Mouse (Mus musculus) midbrain, embryonic 10.5 days (tissue): ENCODE measurements around the gene Cysltr2. TPM values are rescaled to one million over a fixed set of nuclear protein-coding genes. Genes with fewer than 3 reads are reported as not detected.

ENCODE experiments used
- DNase-seq: peaks from one replicate; pipeline ENCODE4 v3.0.0-alpha.2; 2017; ENCODE audit warnings: low spot score
- H3K27ac ChIP-seq: fragments of 300-500 bp; sonication (generic); replicated peaks from 2 replicates; pipeline ENCODE4 v1.5.1; 2016; ENCODE audit warnings: mild to moderate bottlenecking
- H3K27me3 ChIP-seq: fragments of 300-500 bp; sonication (generic); 2 replicates; pipeline ENCODE4 v1.6.1; 2016; ENCODE audit warnings: low read depth, mild to moderate bottlenecking; ENCODE audit not compliant: poor library complexity, severe bottlenecking
- H3K36me3 ChIP-seq: fragments of 300-500 bp; sonication (generic); 2 replicates; pipeline ENCODE4 v1.6.1; 2016; ENCODE audit warnings: mild to moderate bottlenecking, moderate library complexity
- H3K4me1 ChIP-seq: fragments of 300-500 bp; sonication (generic); 2 replicates; pipeline ENCODE4 v1.6.1; 2016
- H3K4me3 ChIP-seq: fragments of 300-500 bp; sonication (generic); 2 replicates; pipeline ENCODE4 v1.5.1; 2016; ENCODE audit warnings: mild to moderate bottlenecking, moderate library complexity
- H3K9me3 ChIP-seq: fragments of 300-500 bp; sonication (generic); replicated peaks from 2 replicates; pipeline ENCODE4 v1.6.1; 2016; ENCODE audit warnings: mild to moderate bottlenecking
- whole genome bisulfite sequencing: fragments of 180-500 bp; shearing (Covaris S2); methylation state at CpG from one replicate; pipeline ENCODE4 v1.1.7; 2016; 5-methylcytosine and 5-hydroxymethylcytosine counted together
- polyA plus RNA-seq: library from polyadenylated mRNA; unstranded; fragments of >200 nt; fragmentation: Nextera tagmentation; extraction: Ambion mirVana; gene quantifications from 2 replicates; pipeline ENCODE4 v1.2.1, GENCODE M21; 2016

The Cysltr2 gene
- polyA plus RNA-seq, 1 experiment from 2014 or later: not detected

DNA sequence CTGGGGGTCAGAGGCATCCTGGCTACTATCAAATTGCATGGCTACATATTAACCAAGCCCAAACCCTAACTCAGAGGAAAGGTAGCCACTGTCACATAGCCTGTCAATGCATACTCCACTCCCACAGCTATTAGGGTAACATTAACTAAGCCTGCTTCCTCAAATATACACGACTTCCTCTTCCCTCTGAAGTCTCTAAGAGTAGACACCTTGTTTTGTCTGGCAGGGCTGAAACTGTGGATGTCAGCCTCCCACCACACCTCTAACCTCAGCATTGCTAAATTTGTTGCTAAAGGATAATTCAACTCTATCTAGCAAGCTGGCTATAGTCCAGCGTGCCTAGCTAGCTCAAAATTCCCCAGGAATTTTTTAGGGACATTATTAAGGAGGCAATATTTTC, 7.2 kb downstream of the Cysltr2 start:
- DNase-seq: no peak
- no peak overlapping the region for H3K27ac ChIP-seq
- no peak overlapping the region for H3K4me3 ChIP-seq
- H3K9me3 ChIP-seq: no peaks in the 10 kb centered on the region
- no peaks in the 10 kb centered on the region for H3K4me1 ChIP-seq
- no peaks in the 10 kb centered on the region for H3K27me3 ChIP-seq
- WGBS: 83% methylated on average over 2 of the region's 2 CpGs
- H3K36me3 ChIP-seq: no peaks in the 10 kb centered on the region

DNA sequence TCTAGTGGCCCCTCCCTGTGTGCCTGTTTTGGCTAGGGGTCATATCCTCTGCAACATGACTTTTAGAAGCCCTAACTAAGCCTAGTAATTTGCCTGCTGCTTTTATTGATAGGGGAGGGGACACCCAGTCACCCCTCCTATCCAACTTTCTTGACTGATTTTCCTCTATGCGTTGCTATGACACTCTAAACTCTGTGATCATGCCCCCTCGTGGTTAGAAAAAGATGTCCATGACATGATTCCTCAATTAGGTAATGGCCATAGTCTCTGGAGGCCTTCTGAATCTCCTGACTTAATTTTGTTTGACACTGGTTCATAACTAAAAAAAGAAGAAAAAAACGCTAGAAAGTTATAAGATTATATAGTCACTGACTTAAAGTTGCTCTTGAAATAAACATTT, 15.6 kb downstream of the Cysltr2 start:
- Histone ChIP-seq H3K4me3 (no peak overlapping the region), H3K4me1 (no peaks in the 10 kb centered on the region), H3K27ac (no peak overlapping the region), H3K36me3 (no peaks in the 10 kb centered on the region), H3K9me3 (no peaks in the 10 kb centered on the region), H3K27me3 (no peaks in the 10 kb centered on the region)
- DNase-seq: no peak
- WGBS: 47% methylated on average over 3 of the region's 3 CpGs

DNA sequence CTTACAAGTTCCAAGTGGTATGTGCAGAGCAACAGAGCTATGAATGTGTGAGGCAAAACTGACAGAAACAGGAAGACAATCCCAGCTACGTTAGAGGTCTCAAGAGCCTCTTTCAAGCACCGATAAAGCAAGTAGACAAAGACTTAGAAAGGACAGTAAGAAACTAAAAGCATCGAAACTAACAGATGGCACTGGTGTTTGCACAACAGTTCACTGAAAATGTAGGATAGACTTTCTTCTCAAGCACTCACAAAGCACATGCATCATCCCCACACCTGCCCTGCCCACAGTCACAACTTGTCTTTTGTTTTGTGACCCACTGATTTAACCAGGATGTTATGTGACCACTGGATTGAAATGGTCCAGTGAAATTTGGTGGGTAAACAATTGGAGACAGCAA, 17.7 kb downstream of the Cysltr2 start:
- WGBS: 92% methylated on average over 3 of the region's 3 CpGs

DNA sequence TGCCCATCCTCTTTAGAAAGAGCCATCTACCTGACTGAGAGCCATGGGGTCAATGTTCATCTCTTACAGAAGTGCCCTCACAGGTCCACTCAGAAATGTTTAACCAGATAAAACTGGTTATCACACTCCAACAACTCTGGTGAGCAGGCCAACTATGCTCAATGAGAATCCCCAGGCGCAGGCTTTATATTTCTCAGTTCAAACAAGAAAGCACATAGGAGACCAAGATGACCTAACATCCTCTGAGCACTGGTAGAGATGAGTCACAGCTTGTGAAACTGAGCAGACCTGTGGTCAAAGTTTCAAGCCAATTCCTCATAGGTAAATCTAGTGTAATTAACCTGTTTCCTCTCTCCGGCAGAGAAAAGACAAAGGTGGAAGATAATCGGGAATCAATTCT, 31.6 kb downstream of the Cysltr2 start:
- no peak for DNase-seq
- H3K9me3 ChIP-seq: no peaks in the 10 kb centered on the region
- H3K4me1 ChIP-seq: no peaks in the 10 kb centered on the region
- H3K27ac ChIP-seq: no peak overlapping the region
- no peaks in the 10 kb centered on the region for H3K27me3 ChIP-seq
- no peaks in the 10 kb centered on the region for H3K36me3 ChIP-seq
- no peak overlapping the region for H3K4me3 ChIP-seq
- WGBS: 94% methylated on average over 3 of the region's 3 CpGs

More for the DNA sequence above, 17.7 kb downstream of the Cysltr2 start:
- no peak overlapping the region for H3K4me3 ChIP-seq
- no peak for DNase-seq
- no peak overlapping the region for H3K27ac ChIP-seq
- no peaks in the 10 kb centered on the region for H3K36me3 ChIP-seq
- H3K27me3 ChIP-seq: no peaks in the 10 kb centered on the region
- H3K9me3 ChIP-seq: no peaks in the 10 kb centered on the region
- H3K4me1 ChIP-seq: no peaks in the 10 kb centered on the region

DNA sequence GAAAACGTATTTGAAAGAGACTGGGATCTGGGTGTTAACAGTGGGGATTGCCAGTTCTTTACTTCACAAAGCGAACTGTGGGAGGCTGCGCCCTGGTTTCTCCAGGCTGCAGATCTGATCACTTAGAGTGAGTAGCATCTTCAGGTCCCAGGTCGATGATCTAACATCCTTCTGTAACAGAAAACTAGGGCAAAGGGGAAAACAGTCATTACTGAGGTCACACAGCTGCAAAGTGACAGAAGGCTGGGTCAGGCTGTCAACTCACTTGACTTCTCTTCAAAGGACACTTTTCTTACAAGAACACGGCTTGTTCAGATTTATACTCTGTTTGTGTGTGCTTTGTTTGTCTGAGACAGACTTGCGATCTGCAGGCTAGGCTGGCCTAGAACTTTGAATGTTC, 33.5 kb downstream of the Cysltr2 start:
- WGBS: 83% methylated on average over 6 of the region's 6 CpGs
- Histone ChIP-seq H3K4me3 (no peak overlapping the region), H3K9me3 (no peaks in the 10 kb centered on the region), H3K27ac (no peak overlapping the region), H3K27me3 (no peaks in the 10 kb centered on the region), H3K4me1 (no peaks in the 10 kb centered on the region), H3K36me3 (no peaks in the 10 kb centered on the region)
- no peak for DNase-seq

DNA sequence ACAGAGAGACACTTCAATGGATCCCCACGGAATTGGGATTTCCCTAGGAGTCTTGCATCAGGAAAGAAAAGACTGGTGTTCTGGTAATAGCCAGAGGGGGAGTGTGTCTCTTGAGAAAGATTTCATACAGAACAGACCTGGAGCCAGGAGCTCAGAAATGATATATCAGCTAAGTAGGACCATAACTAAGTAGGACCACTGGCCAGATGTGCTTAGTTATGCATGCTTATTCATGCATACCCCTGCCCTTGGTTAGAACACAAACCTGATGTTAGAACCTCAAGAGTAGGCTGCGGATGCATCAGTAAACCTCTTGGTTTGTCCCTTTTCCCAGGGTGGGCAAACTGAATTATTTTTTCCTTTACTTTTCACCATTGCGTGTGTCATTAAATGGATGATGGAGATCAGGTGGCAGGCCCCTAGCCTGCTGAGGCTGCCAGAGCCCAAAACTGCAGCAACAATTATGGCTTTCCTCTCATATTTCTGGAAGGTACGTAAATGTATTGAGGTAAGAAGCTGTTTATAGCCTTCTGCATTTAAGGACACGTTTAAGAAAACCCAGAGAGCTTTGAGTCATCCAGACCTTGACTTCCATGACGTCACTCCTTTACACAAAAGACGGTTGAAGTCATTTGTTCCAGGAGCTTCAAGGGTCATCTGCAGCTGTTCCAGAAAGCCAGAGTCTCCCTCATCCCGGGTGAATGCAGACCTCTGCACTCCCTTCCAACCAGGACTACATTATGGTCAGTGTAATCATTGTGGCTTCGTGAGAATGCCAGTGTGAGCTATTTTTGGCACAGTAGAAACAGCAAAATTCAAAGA, 35.0 kb downstream of the Cysltr2 start:
- WGBS: 74% methylated on average over 9 of the region's 9 CpGs
- Histone ChIP-seq H3K4me1 (no peaks in the 10 kb centered on the region), H3K4me3 (no peak overlapping the region), H3K27me3 (no peaks in the 10 kb centered on the region), H3K27ac (no peak overlapping the region), H3K36me3 (no peaks in the 10 kb centered on the region), H3K9me3 (no peaks in the 10 kb centered on the region)
- no peak for DNase-seq

DNA sequence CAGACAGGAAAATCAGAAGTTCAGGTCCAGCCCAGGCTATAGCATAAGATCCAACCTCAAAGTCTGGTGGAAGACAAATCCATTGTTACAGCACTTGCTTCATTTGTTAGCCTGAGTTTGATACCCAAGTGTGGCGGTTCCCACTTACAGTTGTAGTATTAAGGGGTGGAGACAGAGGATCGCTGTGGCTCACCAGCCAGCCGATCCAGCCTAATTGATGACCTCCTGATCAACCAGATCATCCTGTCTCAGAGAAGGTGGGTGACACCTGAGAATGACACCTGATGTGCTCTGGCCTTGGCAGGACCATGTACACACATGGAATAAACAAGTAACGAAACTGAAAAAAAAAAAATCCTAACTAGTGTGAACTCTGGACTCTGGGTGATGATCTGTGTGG, 47.1 kb downstream of the Cysltr2 start:
- WGBS: 92% methylated on average over 4 of the region's 4 CpGs
- peaks cover 30% of the 10 kb centered on the region for H3K4me1 ChIP-seq

DNA sequence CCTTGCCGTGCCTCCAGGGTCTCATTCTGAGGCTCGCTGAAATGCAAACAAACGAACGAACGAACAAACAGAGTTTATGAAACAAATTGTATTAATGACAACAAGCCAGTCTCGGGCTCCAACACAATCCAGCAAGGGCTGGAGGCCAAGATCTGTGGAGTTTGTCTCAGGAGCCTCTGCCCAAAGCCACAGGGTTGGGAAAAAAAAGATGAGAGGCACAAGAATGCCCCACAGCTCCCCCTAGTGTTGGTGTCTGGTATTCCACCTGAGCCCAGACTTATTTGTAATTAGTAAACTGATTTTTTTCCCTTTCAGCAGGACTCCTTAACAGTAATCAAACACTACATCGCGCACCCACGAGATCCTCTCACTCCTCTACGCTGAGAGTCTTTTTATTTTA, 48.6 kb downstream of the Cysltr2 start:
- Histone ChIP-seq H3K36me3 (no peaks in the 10 kb centered on the region), H3K4me1 (peaks cover 34% of the 10 kb centered on the region), H3K27me3 (peaks cover 7% of the 10 kb centered on the region; the same call in 1 of the 2 replicates), H3K27ac (no peak overlapping the region), H3K9me3 (no peaks in the 10 kb centered on the region), H3K4me3 (no peak overlapping the region)
- peak; percentile 73 for DNase-seq
- 57% methylated on average over 10 of the region's 10 CpGs for WGBS

More for the DNA sequence above, 47.1 kb downstream of the Cysltr2 start:
- Histone ChIP-seq H3K36me3 (no peaks in the 10 kb centered on the region), H3K27ac (no peak overlapping the region), H3K4me3 (no peak overlapping the region), H3K27me3 (no peaks in the 10 kb centered on the region), H3K9me3 (no peaks in the 10 kb centered on the region)
- DNase-seq: no peak

DNA sequence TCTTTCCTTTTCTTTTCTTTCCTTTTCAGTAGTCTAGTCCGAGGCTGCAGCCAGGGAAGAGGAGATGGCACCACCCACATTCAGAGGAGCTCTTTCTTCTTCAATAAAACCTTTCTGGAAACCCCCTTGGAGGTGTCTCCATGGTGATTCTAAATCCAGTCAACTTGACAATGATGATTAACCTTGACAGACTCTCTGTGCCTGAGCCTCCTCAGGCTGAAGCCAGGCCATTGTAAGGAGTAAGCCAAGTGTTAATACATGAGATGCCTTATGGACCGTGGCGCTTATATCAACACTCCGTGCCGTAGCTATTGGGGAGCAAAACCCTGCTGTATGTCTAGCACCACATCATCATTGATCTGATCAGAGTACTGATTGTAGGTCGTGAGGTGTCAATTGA, 50.8 kb downstream of the Cysltr2 start:
- 48% methylated on average over 6 of the region's 6 CpGs for WGBS
- Histone ChIP-seq H3K4me3 (no peak overlapping the region), H3K4me1 (peaks cover 34% of the 10 kb centered on the region), H3K27ac (no peak overlapping the region), H3K9me3 (no peaks in the 10 kb centered on the region), H3K27me3 (peaks cover 7% of the 10 kb centered on the region; the same call in 1 of the 2 replicates), H3K36me3 (no peaks in the 10 kb centered on the region)
- DNase-seq: peak; percentile 40

DNA sequence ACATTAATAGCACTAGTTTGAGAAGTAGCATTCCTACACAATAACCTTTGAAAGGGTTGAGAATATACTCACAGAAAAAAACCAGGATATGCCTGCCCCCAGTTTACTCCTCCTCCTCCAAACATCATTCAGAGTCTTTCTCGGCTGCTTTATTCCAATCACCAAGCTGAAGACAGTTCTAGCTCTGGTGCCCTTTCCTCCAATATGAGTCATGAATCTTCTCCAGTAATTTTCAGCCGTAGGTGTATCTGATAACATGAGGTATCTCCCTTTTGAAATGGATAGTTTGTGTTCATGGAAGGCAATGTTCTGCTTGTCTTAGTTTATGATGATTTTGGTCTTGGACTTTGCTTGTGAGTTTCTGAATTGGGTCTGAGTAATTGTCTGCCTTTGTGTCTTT, 62.9 kb downstream of the Cysltr2 start:
- Histone ChIP-seq H3K36me3 (no peaks in the 10 kb centered on the region), H3K27me3 (no peaks in the 10 kb centered on the region), H3K4me3 (no peak overlapping the region), H3K4me1 (peaks cover 3% of the 10 kb centered on the region; the same call in 1 of the 2 replicates), H3K27ac (no peak overlapping the region), H3K9me3 (no peaks in the 10 kb centered on the region)
- DNase-seq: no peak
- WGBS: 91% methylated on average over 2 of the region's 2 CpGs

DNA sequence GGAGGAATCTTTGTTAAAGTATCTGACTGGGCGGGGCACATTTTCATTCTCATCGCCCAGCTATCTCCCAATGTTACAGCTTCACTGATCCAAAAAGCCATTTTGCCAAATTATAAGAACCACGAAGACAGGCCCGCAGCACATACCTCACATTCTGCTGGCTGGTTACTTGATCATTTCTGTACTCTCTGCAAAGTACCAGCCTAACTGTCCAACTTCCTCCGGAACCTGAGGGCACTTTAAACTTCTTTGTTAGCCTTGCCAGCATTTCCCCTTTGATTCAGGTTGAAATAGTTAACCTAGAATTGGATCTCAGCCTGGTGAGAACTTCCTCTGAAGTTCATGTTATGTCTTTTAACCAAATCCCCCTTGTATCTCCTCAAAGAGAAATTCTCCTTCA, 63.8 kb downstream of the Cysltr2 start:
- Histone ChIP-seq H3K4me1 (peaks cover 3% of the 10 kb centered on the region; the same call in 1 of the 2 replicates), H3K27me3 (no peaks in the 10 kb centered on the region), H3K9me3 (no peaks in the 10 kb centered on the region), H3K36me3 (no peaks in the 10 kb centered on the region), H3K27ac (no peak overlapping the region), H3K4me3 (no peak overlapping the region)
- DNase-seq: no peak
- WGBS: 86% methylated on average over 5 of the region's 5 CpGs

DNA sequence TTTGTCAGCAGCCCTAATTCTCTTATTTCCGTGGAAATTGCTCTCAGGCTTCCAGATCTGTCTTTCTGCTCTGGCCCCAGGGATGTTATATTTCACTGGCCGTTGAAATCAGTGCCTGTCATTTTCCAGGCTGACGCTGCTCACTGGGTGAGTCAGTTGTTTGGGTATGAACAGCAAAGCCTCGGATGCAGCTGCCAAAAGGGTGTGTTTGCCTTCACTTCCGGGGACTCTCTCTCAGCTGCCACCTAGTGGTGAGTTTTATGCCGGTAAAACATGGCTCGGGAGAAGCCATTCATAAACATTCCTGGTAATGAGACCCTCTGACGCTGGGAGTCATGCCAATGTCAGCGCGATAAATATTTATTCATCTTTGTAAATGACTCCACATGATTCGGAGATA, 65.5 kb downstream of the Cysltr2 start:
- peak; percentile 74 for DNase-seq
- H3K36me3 ChIP-seq: no peaks in the 10 kb centered on the region
- WGBS: 19% methylated on average over 11 of the region's 11 CpGs
- H3K27ac ChIP-seq: no peak overlapping the region
- H3K4me3 ChIP-seq: no peak overlapping the region
- no peaks in the 10 kb centered on the region for H3K27me3 ChIP-seq
- H3K4me1 ChIP-seq: peaks cover 3% of the 10 kb centered on the region; the same call in 1 of the 2 replicates
- H3K9me3 ChIP-seq: no peaks in the 10 kb centered on the region

DNA sequence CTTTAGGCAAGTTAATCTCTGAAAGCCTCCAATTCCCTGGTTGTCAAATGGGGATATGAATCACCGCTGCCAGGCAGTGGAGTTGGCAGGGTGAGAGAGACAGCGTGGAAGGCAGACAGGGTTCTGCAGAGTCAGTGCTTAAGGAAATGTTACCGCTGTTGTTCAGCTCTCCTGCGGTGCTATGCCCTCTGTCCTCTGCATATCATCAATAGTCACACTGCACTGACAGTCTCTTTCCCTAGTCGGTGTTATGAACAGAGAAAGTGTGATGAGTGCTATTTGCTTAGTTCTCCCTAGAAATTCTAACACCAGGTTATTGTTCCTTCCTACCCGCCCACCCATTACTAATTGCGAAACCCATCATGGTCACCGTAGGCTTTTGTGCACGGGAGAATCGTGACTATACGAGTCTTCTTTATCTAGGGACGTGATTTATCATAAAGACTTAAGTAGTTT, 65.9 kb downstream of the Cysltr2 start:
- DNase-seq: no peak
- no peaks in the 10 kb centered on the region for H3K36me3 ChIP-seq
- no peaks in the 10 kb centered on the region for H3K27me3 ChIP-seq
- H3K9me3 ChIP-seq: no peaks in the 10 kb centered on the region
- peaks cover 3% of the 10 kb centered on the region; the same call in 1 of the 2 replicates for H3K4me1 ChIP-seq
- no peak overlapping the region for H3K27ac ChIP-seq
- WGBS: 77% methylated on average over 12 of the region's 12 CpGs
- H3K4me3 ChIP-seq: no peak overlapping the region
